Mouse (Mus musculus): Measurements from ENCODE around the gene Olfr926. TPM values are rescaled to one million over a fixed set of nuclear protein-coding genes. Genes with fewer than 3 reads are reported as not detected.
"Not testable (repeated sequence)": the region's sequence is repeated elsewhere in the genome, so short reads cannot be mapped to it uniquely, and the experiment has no call there.

Olfr926 gene
- not detected in 2 replicates for polyA plus RNA-seq (2016; fragmentation: Nextera tagmentation; extraction: Ambion mirVana)

- H3K4me3 ChIP-seq = no peak within 1 kb of the TSS
- 0 out of 2 replicates have a peak, but pooled peaks cover 5% of the 10 kb centered on the region for H3K9me3 ChIP-seq (replicated peaks)
- H3K27ac ChIP-seq = no peak within 1 kb of the TSS
- ATAC-seq = no peak
- H3K9ac ChIP-seq = no peak within 1 kb of the TSS
- no peaks in the 10 kb centered on the region for H3K4me1 ChIP-seq
- 63% methylated on average over 2 of the region's 2 CpGs for WGBS (ENCODE audit: insufficient replicate concordance)
- H3K4me2 ChIP-seq = no peak within 1 kb of the TSS
- H3K27me3 ChIP-seq (replicated peaks) = no peaks in the 10 kb centered on the region
- H3K36me3 ChIP-seq = no peaks in the 10 kb centered on the region
These were observed at the start of gene Olfr926 for GRCm38 (mm10) chr9:38876826-38877225. Gene Olfr926, plus strand, starts transcription at chr9:38877126.

- no peaks in the 10 kb centered on the region for H3K36me3 ChIP-seq
- H3K4me2 ChIP-seq = no peak overlapping the region
- H3K4me1 ChIP-seq = no peaks in the 10 kb centered on the region
- no peaks in the 10 kb centered on the region for H3K9me3 ChIP-seq (replicated peaks)
- ATAC-seq = no peak
- H3K9ac ChIP-seq = no peak overlapping the region
- no peaks in the 10 kb centered on the region for H3K27me3 ChIP-seq (replicated peaks)
- 78% methylated on average over 2 of the region's 2 CpGs for WGBS (ENCODE audit: insufficient replicate concordance)
- no peak overlapping the region for H3K27ac ChIP-seq
- no peak overlapping the region for H3K4me3 ChIP-seq
These were observed 43.9 kb upstream of the Olfr926 start for GRCm38 (mm10) chr9:38833027-38833426.

GRCm38 (mm10) chr9:38844149-38844548 is 32.8 kb upstream of the Olfr926 start, which contains the start of gene Olfr924:
Gene Olfr924, plus strand, starts transcription at chr9:38844449.
- Histone ChIP-seq H3K4me2 (no peak within 1 kb of the TSS), H3K4me3 (no peak within 1 kb of the TSS), H3K9ac (no peak within 1 kb of the TSS), H3K27me3 (replicated peaks) (no peaks in the 10 kb centered on the region), H3K9me3 (replicated peaks) (no peaks in the 10 kb centered on the region), H3K4me1 (no peaks in the 10 kb centered on the region), H3K36me3 (no peaks in the 10 kb centered on the region), H3K27ac (no peak within 1 kb of the TSS)
- WGBS (ENCODE audit: insufficient replicate concordance) = 69% methylated on average over 1 of the region's 1 CpGs
- no peak for ATAC-seq

GRCm38 (mm10) chr9:38854760-38855159 is 22.2 kb upstream of the Olfr926 start, which contains the start of gene Olfr26:
Gene Olfr26, plus strand, starts transcription at chr9:38855060.
- H3K27me3 ChIP-seq (replicated peaks) = no peaks in the 10 kb centered on the region
- H3K9me3 ChIP-seq (replicated peaks) = no peaks in the 10 kb centered on the region
- H3K4me1 ChIP-seq = no peaks in the 10 kb centered on the region
- H3K36me3 ChIP-seq = no peaks in the 10 kb centered on the region
- no peak within 1 kb of the TSS for H3K9ac ChIP-seq
- H3K4me2 ChIP-seq = no peak within 1 kb of the TSS
- ATAC-seq = no peak
- H3K4me3 ChIP-seq = no peak within 1 kb of the TSS
- no peak within 1 kb of the TSS for H3K27ac ChIP-seq

GRCm38 (mm10) chr9:38874880-38875279 is 2.0 kb upstream of the Olfr926 start:
- 52% methylated on average over 2 of the region's 2 CpGs for WGBS (ENCODE audit: insufficient replicate concordance)
- not testable (repeated sequence) for H3K27ac ChIP-seq

More at GRCm38 (mm10) chr9:38874880-38875279, 2.0 kb upstream of the Olfr926 start:
- not testable (repeated sequence) for H3K9me3 ChIP-seq (replicated peaks); H3K4me2 ChIP-seq; H3K9ac ChIP-seq; ATAC-seq; H3K27me3 ChIP-seq (replicated peaks); H3K4me1 ChIP-seq; H3K4me3 ChIP-seq; H3K36me3 ChIP-seq

Other genes with a start within 250 kb of the Olfr926 start
- not detected in 2 replicates for gene Olfr916, start 217.3 kb upstream of the Olfr926 start, polyA plus RNA-seq (2016; fragmentation: Nextera tagmentation; extraction: Ambion mirVana)
- not detected in 2 replicates for gene Olfr917, start 211.3 kb upstream of the Olfr926 start, polyA plus RNA-seq (2016; fragmentation: Nextera tagmentation; extraction: Ambion mirVana)
- gene Olfr918, start 202.5 kb upstream of the Olfr926 start, polyA plus RNA-seq (2016; fragmentation: Nextera tagmentation; extraction: Ambion mirVana) = not detected in 2 replicates
- not detected in 2 replicates for gene Olfr919, start 173.5 kb upstream of the Olfr926 start, polyA plus RNA-seq (2016; fragmentation: Nextera tagmentation; extraction: Ambion mirVana)
- gene Vwa5a, start 158.9 kb upstream of the Olfr926 start, polyA plus RNA-seq (2016; fragmentation: Nextera tagmentation; extraction: Ambion mirVana) = 9.0 and 9.2 TPM in 2 replicates
- not detected in 2 replicates for gene Olfr920, start 124.8 kb upstream of the Olfr926 start, polyA plus RNA-seq (2016; fragmentation: Nextera tagmentation; extraction: Ambion mirVana)
- gene Olfr921, start 104.1 kb upstream of the Olfr926 start, polyA plus RNA-seq (2016; fragmentation: Nextera tagmentation; extraction: Ambion mirVana) = not detected in 2 replicates
- gene Olfr922, start 62.5 kb upstream of the Olfr926 start, polyA plus RNA-seq (2016; fragmentation: Nextera tagmentation; extraction: Ambion mirVana) = not detected in 2 replicates
- not detected in 2 replicates for gene Olfr923, start 50.6 kb upstream of the Olfr926 start, polyA plus RNA-seq (2016; fragmentation: Nextera tagmentation; extraction: Ambion mirVana)
- not detected in 2 replicates for gene Olfr924, start 32.7 kb upstream of the Olfr926 start, polyA plus RNA-seq (2016; fragmentation: Nextera tagmentation; extraction: Ambion mirVana)
- gene Olfr26, start 22.1 kb upstream of the Olfr926 start, polyA plus RNA-seq (2016; fragmentation: Nextera tagmentation; extraction: Ambion mirVana) = not detected in 2 replicates
- gene Olfr930, start 52.7 kb downstream of the Olfr926 start, polyA plus RNA-seq (2016; fragmentation: Nextera tagmentation; extraction: Ambion mirVana) = not detected in 2 replicates
- not detected in 2 replicates for gene Olfr933, start 95.2 kb downstream of the Olfr926 start, polyA plus RNA-seq (2016; fragmentation: Nextera tagmentation; extraction: Ambion mirVana)
- gene Olfr934, start 111.2 kb downstream of the Olfr926 start, polyA plus RNA-seq (2016; fragmentation: Nextera tagmentation; extraction: Ambion mirVana) = not detected in 2 replicates
- not detected in 2 replicates for gene Olfr935, start 122.6 kb downstream of the Olfr926 start, polyA plus RNA-seq (2016; fragmentation: Nextera tagmentation; extraction: Ambion mirVana)
- gene Olfr146, start 146.3 kb downstream of the Olfr926 start, polyA plus RNA-seq (2016; fragmentation: Nextera tagmentation; extraction: Ambion mirVana) = not detected in 2 replicates
- gene Olfr937, start 187.8 kb downstream of the Olfr926 start, polyA plus RNA-seq (2016; fragmentation: Nextera tagmentation; extraction: Ambion mirVana) = not detected in 2 replicates
- not detected in 2 replicates for gene Olfr938, start 201.8 kb downstream of the Olfr926 start, polyA plus RNA-seq (2016; fragmentation: Nextera tagmentation; extraction: Ambion mirVana)

Measured in liver, embryonic 12.5 days (tissue).